Mouse (Mus musculus): ENCODE measurements around the gene Vmn2r15. TPM values are rescaled to one million over a fixed set of nuclear protein-coding genes. Genes with fewer than 3 reads are reported as not detected.

Vmn2r15 gene
- not detected for polyA plus RNA-seq (2017; shearing (Covaris generic))

DNA sequence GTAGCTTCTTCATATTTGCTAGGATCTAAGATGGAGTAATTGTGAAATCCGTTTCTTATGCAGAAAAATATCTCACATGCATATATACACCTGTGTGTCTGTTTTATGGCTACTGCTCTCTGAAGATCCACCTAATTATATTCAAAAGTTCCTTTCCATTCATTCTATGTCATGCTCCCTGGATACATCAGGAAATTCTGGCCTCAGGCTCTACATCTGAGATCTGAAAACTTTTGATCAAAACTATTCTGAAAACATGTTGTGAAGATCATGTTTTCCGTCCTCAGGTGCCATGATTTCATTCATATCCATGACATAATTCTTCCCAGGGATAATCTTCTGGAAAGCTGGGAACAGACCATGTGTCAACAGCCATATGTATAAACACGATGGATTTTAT, at the start of gene Vmn2r15:
TSS of gene Vmn2r15 (minus strand) at position 101 of the 400 bp plus-strand sequence.

DNA sequence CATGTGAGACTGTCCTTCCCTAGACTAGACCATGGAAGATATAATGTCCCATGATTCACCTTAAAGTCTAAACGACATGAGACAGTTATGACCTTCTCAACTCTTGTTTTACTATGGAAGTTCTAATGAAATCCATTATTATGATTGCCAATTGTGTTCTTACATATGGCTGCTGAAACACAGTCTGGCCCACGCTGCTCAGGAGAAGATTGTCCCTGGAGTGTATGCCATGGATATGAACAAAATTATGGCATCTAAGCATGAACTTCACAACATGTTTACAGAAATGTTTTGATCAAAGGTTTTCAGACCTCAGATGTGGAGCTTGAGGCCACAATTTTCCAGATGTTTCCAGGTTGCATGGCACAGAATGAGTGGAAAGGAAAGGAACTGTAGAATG, 32.4 kb upstream of the Vmn2r15 start, which contains the start of gene Vmn2r16:
TSS of gene Vmn2r16 (plus strand) at position 301 of the 400 bp plus-strand sequence.

Other genes starting within 250 kb of the Vmn2r15 start
- 0.26 TPM for gene Vmn2r11, start 238.1 kb downstream of the Vmn2r15 start, polyA plus RNA-seq (2017; shearing (Covaris generic))
- 0.09 TPM for gene Vmn2r12, start 199.7 kb downstream of the Vmn2r15 start, polyA plus RNA-seq (2017; shearing (Covaris generic))
- not detected for gene Vmn2r13, start 105.4 kb downstream of the Vmn2r15 start, polyA plus RNA-seq (2017; shearing (Covaris generic))
- gene Vmn2r14, start 72.9 kb downstream of the Vmn2r15 start, polyA plus RNA-seq (2017; shearing (Covaris generic)), result not detected
- not detected for gene Vmn2r16, start 32.5 kb upstream of the Vmn2r15 start, polyA plus RNA-seq (2017; shearing (Covaris generic))
- 0.44 TPM for gene Vmn2r17, start 122.0 kb upstream of the Vmn2r15 start, polyA plus RNA-seq (2017; shearing (Covaris generic))

Measured in effector memory CD4-positive, alpha-beta T cell, adult 7 months (primary cell).